Mouse (Mus musculus) intestine, embryonic 14.5 days (tissue): ENCODE results near the gene Hoxb6. TPM values are rescaled to one million over a fixed set of nuclear protein-coding genes. Genes with fewer than 3 reads are reported as not detected.
A peak's percentile ranks its signal among the peaks of the same experiment; 100 is the strongest.

ENCODE experiments used
- ATAC-seq: fragments of 200-750 bp; cut with Nextera tagmentation; replicated peaks from 2 replicates; pipeline ENCODE4 v1.8.0; 2017; ENCODE audit warnings: low read depth, moderate number of reproducible peaks, moderate TSS enrichment, moderate library complexity; ENCODE audit not compliant: low FRiP score, low TSS enrichment
- DNase-seq: peaks from one replicate; pipeline ENCODE4 v3.0.0-alpha.2; 2018; ENCODE audit warnings: low spot score
- H3K27ac ChIP-seq: fragments of 300-500 bp; sonication (generic); 2 replicates; pipeline ENCODE4 v1.5.1; 2014; ENCODE audit warnings: low read depth, mild to moderate bottlenecking, control low read depth
- H3K27me3 ChIP-seq: fragments of 300-500 bp; sonication (generic); replicated peaks from 2 replicates; pipeline ENCODE4 v1.6.1; 2014; ENCODE audit warnings: low read length, control low read depth; ENCODE audit not compliant: control insufficient read depth, insufficient read depth
- H3K36me3 ChIP-seq: fragments of 300-500 bp; sonication (generic); 2 replicates; pipeline ENCODE4 v1.6.1; 2014; ENCODE audit warnings: low read length, control low read depth; ENCODE audit not compliant: control insufficient read depth, insufficient read depth
- H3K4me1 ChIP-seq: fragments of 300-500 bp; sonication (generic); replicated peaks from 2 replicates; pipeline ENCODE4 v1.6.1; 2014; ENCODE audit warnings: low read length, control low read depth, mixed read lengths; ENCODE audit not compliant: control insufficient read depth, insufficient read depth
- H3K4me2 ChIP-seq: fragments of 300-500 bp; sonication (generic); 2 replicates; pipeline ENCODE4 v1.6.1; 2014; ENCODE audit warnings: low read length
- H3K4me3 ChIP-seq: fragments of 300-500 bp; sonication (generic); 2 replicates; pipeline ENCODE4 v1.5.1; 2014; ENCODE audit warnings: low read depth, low read length, control low read depth, mixed read lengths
- H3K9ac ChIP-seq: fragments of 300-500 bp; sonication (generic); 2 replicates; pipeline ENCODE4 v1.6.1; 2014; ENCODE audit warnings: mild to moderate bottlenecking, low read length
- H3K9me3 ChIP-seq: fragments of 300-500 bp; sonication (generic); 2 replicates; pipeline ENCODE4 v1.6.1; 2016; ENCODE audit warnings: low read length, control low read depth; ENCODE audit not compliant: control insufficient read depth
- WGBS: fragments of 180-500 bp; shearing (Covaris S2); extraction: QIAGEN DNeasy Blood & Tissue Kit; methylation state at CpG from one replicate; pipeline ENCODE4 v1.1.7; 2014; 5-methylcytosine and 5-hydroxymethylcytosine counted together
- polyA plus RNA-seq: library from polyadenylated mRNA; unstranded; fragments of >200 nt; fragmentation: Nextera tagmentation; extraction: Ambion mirVana; gene quantifications from 2 replicates; pipeline ENCODE4 v1.2.1, GENCODE M21; 2014

Hoxb6 gene
- polyA plus RNA-seq, 1 experiment from 2014 or later: 18.1 TPM

- peaks cover 54% of the 10 kb centered on the region for H3K27me3 ChIP-seq
- peak overlapping the region; percentile 93 for H3K27ac ChIP-seq
- ATAC-seq (no peak), DNase-seq (no peak)
- H3K4me3 ChIP-seq: peak overlapping the region; percentile 49
- H3K4me1 ChIP-seq: peaks cover 15% of the 10 kb centered on the region
- WGBS: 6% methylated on average over 9 of the region's 9 CpGs
- no peaks in the 10 kb centered on the region for H3K36me3 ChIP-seq
- peak overlapping the region; percentile 86 for H3K4me2 ChIP-seq
- peak overlapping the region; percentile 82 for H3K9ac ChIP-seq
- no peaks in the 10 kb centered on the region for H3K9me3 ChIP-seq
These were observed 4.9 kb upstream of the Hoxb6 start for GRCm38 (mm10) chr11:96287411-96287810.

DNA sequence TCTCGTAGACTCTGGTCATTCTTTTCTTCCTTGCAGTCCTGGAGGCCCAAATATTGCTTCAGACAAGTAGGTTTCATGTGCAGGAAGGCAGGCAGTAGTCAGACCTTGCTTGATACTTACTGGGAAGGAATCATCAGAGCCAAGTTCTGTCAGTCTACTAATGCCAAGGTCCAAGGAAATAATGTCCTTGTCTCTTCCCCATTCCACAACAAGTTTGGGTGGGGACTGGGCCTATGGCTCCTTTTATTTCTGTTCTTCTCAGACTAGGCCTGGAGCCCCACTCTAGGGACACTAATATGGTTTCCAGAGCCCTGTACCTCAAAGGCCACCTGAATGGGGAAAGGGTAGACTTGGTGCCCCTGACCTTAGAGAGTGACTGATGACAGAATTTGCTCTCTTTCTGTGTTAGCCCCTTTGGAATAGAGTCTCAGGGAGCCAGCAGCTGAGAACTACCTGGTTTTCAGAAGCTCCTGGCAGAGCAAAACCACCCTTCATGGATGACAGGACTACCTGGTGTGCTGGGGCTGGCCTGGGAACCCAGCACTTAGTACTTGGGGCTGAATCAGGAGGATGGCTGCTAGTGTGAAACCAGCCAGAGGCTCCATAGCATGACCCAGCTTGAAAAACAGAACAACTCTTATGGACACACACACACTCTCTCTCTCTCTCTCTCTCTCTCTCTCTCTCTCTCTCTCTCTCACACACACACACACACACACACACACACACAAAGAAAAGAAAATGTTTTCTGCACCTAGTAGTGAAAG, 3.6 kb upstream of the Hoxb6 start:
- H3K4me2 ChIP-seq: no peak overlapping the region
- no peak for DNase-seq
- ATAC-seq: no peak
- H3K36me3 ChIP-seq: no peaks in the 10 kb centered on the region
- peaks cover 15% of the 10 kb centered on the region for H3K4me1 ChIP-seq
- H3K9me3 ChIP-seq: no peaks in the 10 kb centered on the region
- no peak overlapping the region for H3K27ac ChIP-seq
- peaks cover 64% of the 10 kb centered on the region for H3K27me3 ChIP-seq
- no peak overlapping the region for H3K9ac ChIP-seq
- 50% methylated on average over 1 of the region's 1 CpGs for WGBS
- no peak overlapping the region for H3K4me3 ChIP-seq

DNA sequence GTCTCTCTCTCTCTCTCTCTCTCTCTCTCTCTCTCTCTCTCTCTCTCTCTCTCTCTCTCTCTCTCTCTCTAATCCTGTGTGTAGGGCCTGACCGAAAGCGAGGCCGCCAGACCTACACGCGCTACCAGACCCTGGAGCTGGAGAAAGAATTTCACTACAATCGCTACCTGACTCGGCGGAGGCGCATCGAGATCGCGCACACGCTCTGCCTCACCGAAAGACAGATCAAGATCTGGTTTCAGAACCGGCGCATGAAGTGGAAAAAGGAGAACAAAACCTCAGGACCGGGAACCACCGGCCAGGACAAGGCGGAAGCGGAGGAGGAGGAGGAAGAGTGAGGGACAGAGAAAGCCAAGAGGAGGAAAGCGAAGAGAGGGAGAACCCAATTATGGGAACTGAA, 3.0 kb upstream of the Hoxb6 start:
- Histone ChIP-seq H3K9me3 (no peaks in the 10 kb centered on the region), H3K4me1 (peaks cover 15% of the 10 kb centered on the region), H3K27ac (no peak overlapping the region), H3K27me3 (peaks cover 70% of the 10 kb centered on the region), H3K36me3 (no peaks in the 10 kb centered on the region), H3K4me3 (no peak overlapping the region), H3K4me2 (no peak overlapping the region), H3K9ac (no peak overlapping the region)
- ATAC-seq (no peak), DNase-seq (no peak)
- WGBS: 40% methylated on average over 21 of the region's 21 CpGs

- no peak overlapping the region for H3K9ac ChIP-seq
- WGBS: 39% methylated on average over 6 of the region's 6 CpGs
- H3K4me1 ChIP-seq: peaks cover 15% of the 10 kb centered on the region
- no peaks in the 10 kb centered on the region for H3K9me3 ChIP-seq
- no peak for DNase-seq
- no peaks in the 10 kb centered on the region for H3K36me3 ChIP-seq
- H3K27me3 ChIP-seq: peaks cover 71% of the 10 kb centered on the region
- H3K27ac ChIP-seq: no peak overlapping the region
- no peak for ATAC-seq
- no peak overlapping the region for H3K4me3 ChIP-seq
- no peak overlapping the region for H3K4me2 ChIP-seq
These were observed 2.4 kb upstream of the Hoxb6 start for GRCm38 (mm10) chr11:96289837-96290236.

GRCm38 (mm10) chr11:96290705-96291355, 1.4 kb upstream of the Hoxb6 start:
- peaks cover 15% of the 10 kb centered on the region for H3K4me1 ChIP-seq
- WGBS: 39% methylated on average over 17 of the region's 17 CpGs
- H3K4me2 ChIP-seq: peak overlapping the region; percentile 30
- peaks cover 73% of the 10 kb centered on the region for H3K27me3 ChIP-seq
- no peaks in the 10 kb centered on the region for H3K36me3 ChIP-seq
- H3K27ac ChIP-seq: peak overlapping the region; percentile 79; the same call in 1 of the 2 replicates
- DNase-seq (no peak), ATAC-seq (no peak)
- peak overlapping the region; percentile 20 for H3K9ac ChIP-seq
- H3K4me3 ChIP-seq: no peak overlapping the region
- no peaks in the 10 kb centered on the region for H3K9me3 ChIP-seq

DNA sequence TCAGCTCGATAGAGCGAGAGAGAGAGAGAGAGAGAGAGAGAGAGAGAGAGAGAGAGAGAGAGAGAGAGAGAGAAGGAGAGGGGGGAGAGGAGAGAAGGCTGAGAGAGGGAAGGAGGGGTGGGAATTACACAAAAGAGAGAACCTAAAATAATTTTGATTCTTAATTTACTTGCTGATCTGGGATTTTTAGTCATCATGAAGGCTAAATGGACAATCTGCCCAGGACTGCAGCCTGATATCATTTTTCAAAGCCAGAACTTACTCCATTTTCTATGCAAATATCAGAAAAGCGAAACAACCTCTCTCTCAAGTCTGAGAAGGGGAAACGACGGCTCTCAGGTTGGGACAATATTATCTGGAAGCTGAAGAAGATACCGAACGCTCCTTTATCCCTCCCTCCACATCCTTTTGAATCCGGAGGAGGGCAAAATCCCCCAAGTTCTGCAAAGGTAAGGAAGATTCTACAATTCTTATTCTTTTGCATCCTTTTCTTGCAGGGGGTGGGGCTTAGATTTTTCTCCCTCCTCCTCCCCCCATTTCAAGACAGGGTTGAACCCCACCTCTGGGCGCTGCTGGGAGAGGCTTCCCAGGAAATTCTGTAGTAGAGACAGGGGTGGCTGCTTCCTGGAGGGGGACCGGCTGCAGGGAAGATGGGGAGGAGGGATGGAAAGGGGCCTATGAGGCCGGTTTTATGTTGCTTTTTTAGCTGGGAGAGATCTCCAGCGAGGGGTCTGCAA, 457 bp downstream of the Hoxb6 start:
- WGBS: 4% methylated on average over 12 of the region's 12 CpGs

GRCm38 (mm10) chr11:96293302-96293921, 1.1 kb downstream of the Hoxb6 start:
- 8% methylated on average over 22 of the region's 22 CpGs for WGBS
- Histone ChIP-seq H3K27me3 (peaks cover 65% of the 10 kb centered on the region), H3K4me2 (peak overlapping the region; percentile 55), H3K27ac (peak overlapping the region; percentile 79), H3K9ac (peak overlapping the region; percentile 78), H3K9me3 (no peaks in the 10 kb centered on the region), H3K4me1 (peaks cover 16% of the 10 kb centered on the region), H3K36me3 (no peaks in the 10 kb centered on the region), H3K4me3 (peak overlapping the region; percentile 43)
- ATAC-seq (no peak), DNase-seq (no peak)

More for the DNA sequence above, 457 bp downstream of the Hoxb6 start:
- H3K27me3 ChIP-seq: peaks cover 65% of the 10 kb centered on the region
- no peaks in the 10 kb centered on the region for H3K36me3 ChIP-seq
- H3K9me3 ChIP-seq: no peaks in the 10 kb centered on the region
- ATAC-seq: no peak
- H3K4me2 ChIP-seq: peak overlapping the region; percentile 55
- H3K4me1 ChIP-seq: peaks cover 17% of the 10 kb centered on the region
- no peak for DNase-seq
- peak overlapping the region; percentile 79 for H3K27ac ChIP-seq
- H3K4me3 ChIP-seq: peak overlapping the region; percentile 43
- peak overlapping the region; percentile 78 for H3K9ac ChIP-seq
